Mouse (Mus musculus) frontal cortex, adult (tissue): ENCODE results near the gene Tubd1.

Experiments
- ATAC-seq: cut with Nextera tagmentation; 2 replicates; pipeline ENCODE4 v1.9.2; 2017; ENCODE audit warnings: mild to moderate bottlenecking, moderate library complexity, mixed read lengths; ENCODE audit not compliant: low TSS enrichment

The Tubd1 gene

DNA sequence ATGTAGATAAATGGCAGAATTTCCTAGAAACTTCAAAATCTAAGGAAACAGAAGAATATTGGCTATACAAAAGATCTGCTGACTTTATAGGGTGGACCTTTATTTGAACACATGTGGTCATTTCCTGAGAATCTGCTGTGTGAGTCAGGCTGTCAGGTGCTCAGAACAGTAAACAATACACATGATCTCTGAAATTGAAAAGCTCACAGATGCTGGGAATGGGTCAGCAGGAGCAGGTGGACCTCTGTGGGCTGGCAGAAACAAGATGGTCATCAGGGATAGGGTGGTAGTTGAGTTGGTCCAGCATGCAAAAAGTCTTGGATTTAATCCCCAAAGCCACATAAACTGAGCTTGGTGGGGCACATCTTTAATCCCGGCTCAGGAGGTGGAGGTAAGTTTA, 53.8 kb downstream of the Tubd1 start:
- no peak for ATAC-seq

DNA sequence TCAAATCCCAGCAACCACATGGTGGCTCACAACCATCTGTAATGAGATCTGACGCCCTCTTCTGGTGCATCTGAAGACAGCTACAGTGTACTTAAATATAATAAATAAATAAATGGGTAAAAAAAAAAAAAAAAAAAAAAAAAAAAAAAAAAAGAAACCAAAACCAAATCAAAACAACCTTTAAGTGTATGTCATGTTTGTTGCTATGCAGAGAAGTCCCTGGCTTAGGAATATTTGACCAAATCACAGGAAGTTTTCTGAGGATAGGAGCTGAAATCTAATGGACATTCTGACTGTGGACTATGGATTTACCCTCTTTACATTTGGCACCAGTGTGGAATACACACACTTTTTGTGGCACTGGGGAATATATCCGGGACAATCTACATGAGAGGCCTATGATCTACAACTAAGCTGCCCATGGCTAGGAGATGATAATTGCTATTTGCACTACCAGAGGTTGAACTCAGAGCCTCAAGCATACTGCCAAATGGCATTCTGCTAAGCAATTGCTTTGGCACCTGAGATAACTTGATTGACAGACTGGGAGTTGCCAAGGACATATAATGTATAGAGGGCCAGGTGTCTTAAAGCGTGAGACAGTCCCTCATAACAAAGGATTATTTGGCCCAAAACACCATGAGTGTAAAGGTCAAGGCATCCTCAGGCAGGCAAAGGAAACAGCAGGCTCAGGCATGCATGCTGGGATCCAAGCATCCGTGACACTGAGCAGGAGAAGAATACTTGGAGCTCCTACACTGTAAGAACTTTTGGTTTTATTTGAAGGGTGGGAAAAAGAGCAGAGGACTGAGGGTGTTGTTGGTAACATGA, 54.8 kb downstream of the Tubd1 start:
- no peak for ATAC-seq

DNA sequence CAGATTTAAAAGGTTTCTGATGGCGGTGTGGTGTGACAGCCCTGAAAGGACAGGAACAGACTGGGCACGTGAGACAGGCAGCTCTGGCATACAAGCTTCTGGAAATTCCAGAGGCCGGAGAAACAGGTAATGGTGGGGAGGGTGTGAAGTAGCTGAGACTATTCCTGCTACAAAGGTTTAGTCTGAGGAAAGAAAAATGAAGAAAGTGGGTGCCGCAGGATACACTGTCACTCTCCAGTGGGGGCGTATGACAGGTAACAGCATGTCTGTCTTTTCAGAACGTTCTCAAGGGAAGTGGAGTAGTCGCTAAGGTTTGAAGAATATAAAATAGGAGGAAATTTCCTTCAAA, 55.4 kb downstream of the Tubd1 start:
- no peak for ATAC-seq

DNA sequence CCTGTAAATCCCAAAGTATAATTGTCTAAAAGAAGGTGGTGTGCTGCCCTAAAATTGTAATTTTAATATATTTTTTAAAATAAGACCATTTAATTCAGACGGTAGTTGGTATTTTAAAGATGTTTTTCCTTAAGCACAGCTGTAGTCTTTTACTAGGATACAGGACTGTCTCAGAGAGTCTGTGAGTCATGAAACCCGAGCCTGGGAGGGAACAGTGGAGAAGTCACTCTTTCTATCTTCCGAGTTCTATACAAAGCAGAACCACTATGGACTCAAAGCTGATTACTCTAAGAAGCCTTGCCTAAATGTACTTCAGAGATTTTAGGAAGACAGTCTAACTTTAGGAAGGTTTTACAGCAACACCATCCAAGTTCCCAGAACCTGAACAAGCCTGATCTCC, 57.3 kb downstream of the Tubd1 start:
- no peak for ATAC-seq

DNA sequence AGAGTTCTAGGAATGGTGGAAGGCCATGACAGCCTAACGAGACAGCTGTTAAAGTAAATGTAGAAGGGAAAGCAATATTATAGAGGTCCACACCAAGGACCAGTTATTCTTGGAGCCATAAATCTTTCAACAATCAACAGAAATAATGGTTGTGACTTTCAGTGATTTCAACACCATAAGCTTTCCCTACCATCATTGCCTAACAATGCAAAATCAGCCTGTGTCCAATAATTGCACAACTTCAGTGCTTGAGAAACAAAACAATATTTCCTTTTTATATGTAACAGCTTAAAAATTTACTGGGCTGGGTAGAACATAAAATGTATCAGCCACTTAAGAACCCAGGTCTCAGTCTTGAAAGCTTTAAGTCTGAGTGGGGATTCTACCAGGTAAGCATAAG, 58.9 kb downstream of the Tubd1 start:
- no peak for ATAC-seq

DNA sequence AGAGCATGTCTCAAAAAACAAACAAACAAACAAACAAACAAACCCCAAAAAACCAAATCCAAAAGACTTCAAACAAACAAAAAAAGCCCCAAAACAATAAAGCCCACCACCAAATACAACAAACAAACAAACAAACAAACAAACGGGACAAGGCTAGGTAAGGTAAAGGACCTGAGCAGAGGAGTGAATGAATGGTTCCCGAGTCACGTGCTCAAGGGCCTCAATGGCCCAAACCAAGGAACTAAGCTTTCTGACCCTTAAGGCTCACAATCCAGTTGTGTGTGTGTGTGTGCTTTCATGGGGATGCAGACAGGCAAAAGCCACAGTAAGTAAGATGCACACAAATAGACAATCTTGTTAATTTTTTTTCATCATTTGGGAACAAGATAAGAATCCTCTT, 59.5 kb downstream of the Tubd1 start:
- no peak for ATAC-seq

DNA sequence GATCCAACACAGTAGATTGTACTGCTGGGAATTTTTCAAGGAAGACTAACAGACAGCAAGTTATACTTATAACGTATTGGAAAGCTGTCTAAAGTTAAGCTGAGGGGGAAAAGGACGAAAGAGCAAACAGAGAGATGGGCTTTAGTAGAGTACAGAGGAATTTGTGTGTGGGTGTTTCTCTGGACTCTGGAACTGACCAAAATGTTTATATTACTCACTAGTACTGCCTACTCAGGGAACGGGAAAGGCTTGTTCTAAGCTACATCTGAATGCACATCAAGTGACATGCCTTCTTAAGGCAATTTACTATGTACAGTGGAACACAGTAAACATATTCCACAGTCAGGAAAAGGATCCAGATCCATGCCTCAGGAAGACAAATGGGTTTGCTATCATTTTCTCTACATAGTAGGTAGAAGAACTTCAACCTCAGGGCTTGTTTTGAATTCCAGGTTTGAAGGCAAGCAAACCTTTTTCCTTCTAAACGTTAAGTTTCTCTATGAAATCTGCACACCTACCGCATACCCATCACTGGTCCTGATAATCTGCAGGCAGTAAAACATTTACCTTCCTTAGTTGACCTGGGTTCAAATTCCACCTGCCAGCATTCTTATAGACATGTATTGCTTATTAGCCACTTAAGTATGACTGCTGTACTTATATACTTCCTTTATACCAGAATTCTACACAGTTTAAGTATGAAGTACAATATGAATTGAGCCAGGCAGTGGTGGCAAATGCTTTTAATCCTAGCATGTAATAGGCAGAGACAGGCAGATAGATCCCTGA, 60.1 kb downstream of the Tubd1 start:
- ATAC-seq, result no peak

DNA sequence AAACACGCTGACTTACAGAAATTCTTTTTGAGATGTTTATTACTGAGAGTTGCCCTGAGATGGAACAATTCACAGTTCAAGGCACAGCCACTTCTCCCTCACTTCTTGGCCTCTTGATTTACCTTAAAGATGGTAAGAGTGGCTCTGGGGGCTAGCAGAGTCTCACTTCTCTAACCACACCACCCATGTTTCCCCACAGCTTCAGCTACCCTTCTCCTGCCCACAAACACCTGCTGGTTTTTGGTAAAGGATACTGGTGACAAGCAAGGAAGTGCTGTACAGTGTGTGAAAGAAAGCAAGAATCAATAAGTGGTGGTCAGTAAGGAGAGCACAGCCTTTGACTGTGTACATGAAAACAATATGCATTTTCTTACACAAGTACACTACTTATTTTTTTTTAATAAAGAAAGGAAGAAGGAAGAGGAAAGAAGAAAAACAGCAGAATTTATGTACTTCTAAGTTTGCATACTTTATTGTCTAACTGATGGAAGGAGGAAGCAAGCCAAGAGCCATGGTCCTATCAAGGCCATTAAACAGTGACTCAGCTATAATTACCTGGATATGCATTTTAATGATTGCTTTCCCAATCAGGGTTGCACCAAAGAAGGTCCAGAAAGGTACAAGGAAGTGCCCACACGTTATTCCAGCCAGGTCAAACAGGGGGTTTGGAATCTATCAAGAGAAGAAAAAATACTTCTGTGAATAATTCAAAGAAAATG, 62.0 kb downstream of the Tubd1 start:
- ATAC-seq, result no peak

DNA sequence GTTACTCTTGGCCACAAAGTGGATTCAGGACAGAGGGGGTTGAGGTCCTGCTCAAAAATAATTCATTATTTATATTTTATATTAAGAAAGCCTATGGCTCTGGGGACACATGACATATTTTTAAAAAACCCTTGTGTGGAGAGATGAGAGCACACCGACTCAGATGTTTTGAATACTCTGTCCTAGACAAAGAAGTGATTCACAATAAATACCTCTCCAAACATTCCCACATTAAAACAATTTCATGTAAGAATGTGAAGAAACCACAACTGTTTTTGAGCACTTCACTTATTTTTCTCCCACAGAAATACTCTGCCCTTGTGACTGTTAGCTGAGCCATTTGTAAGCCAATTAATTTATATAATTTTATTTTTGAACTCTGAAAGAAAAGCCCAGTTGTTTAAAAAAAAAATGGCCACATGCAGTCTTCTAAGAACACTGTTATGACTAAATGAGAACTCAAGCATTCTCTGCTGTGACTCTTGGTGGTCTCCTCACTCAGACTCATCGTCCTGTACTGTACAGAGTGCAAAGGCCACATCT, 63.1 kb downstream of the Tubd1 start:
- ATAC-seq, result no peak

DNA sequence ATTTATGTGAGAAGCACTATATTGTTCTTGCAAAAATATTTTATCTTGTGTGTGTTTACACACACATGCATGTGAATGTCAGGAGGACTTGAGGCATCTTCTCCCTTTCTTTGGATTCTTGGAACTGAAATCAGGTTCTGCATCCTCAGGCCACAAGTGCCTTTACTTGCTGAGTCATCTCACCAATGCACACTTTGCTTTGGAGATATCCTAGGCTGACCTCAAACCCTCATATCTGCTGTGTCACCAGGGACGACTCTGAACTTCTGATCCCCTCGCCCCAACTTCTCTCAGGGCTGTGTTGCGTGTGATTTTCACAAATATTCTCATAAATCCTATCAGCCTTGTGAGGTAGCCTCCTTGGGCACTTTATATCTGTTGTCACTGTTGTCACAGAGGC, 65.4 kb downstream of the Tubd1 start:
- no peak for ATAC-seq

DNA sequence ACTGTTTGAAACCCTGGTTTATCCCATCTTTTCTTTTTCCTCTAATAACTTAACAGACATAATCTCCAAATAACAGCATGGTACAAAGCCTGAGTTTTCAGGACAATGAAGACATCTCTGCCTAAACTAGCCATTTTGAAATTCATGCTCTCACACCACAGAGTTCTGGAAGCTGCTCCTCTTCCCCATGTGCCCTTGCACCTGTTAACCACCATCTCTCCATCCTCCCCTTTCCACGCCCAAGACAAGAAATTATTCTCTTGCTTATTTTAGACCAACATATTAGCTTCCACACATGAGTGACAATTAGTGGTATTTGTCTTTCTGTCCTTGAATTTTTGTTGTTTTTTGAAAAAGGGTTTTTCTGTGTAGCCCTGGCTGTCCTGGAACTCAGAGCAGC, 67.2 kb downstream of the Tubd1 start:
- no peak for ATAC-seq

DNA sequence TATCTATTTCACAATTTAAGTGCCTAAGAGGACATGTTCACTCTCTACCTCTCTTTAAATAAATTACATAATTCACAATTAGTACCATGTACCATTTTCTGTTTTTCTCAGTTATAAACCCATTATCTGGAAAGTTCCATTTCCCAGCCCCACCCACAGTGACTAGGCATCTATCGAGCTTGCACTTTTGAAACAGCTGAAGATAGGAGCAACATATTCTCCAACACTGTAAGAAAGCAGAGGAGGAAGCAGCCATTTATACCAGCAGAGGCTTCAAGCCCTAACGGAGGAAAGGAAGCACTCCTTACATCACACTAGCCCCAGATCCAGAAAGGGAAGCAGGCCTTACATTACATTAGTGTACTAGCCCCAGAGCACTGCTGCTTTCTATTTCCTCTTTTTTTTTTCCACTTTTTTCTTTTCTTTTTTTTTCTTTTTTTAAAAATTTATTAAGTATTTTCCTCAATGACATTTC, 69.3 kb downstream of the Tubd1 start:
- peak; percentile 79; the same call in 1 of the 2 replicates for ATAC-seq

DNA sequence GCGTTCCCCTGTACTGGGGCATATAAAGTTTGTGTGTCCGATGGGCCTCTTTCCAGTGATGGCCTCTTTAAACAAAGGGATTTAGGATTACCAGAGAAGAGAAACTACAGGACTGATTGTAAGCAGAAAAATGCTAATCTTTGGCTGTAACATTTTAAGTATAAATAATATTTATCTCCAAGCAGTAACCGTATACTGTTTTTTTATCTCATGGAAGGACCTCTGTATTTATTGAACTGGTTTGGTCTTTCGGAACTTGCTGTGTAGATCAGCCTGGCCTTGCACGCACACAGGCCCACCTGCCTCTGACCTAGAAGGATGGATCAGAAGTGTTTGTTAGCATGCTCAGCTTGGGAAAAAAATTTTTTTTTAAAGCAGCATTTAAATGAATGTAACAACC, 69.8 kb downstream of the Tubd1 start:
- ATAC-seq, result no peak
